Mouse (Mus musculus) myocyte (in vitro differentiated cells): Measurements from ENCODE around the gene Hapln2.

ENCODE experiments used
- E2F4 ChIP-seq: IDR thresholded peaks from one replicate; pipeline ENCODE4 v1.6.1; 2011; ENCODE audit warnings: mild to moderate bottlenecking, control low read depth, moderate library complexity; ENCODE audit not compliant: insufficient read depth
- MAX ChIP-seq: IDR thresholded peaks from one replicate; pipeline ENCODE4 v1.6.1; 2011; ENCODE audit warnings: low read depth, mild to moderate bottlenecking, control low read depth
- POLR2A ChIP-seq: IDR thresholded peaks from one replicate; pipeline ENCODE4 v1.6.1; 2011; ENCODE audit warnings: low read depth, mild to moderate bottlenecking, control low read depth, moderate library complexity; ENCODE audit not compliant: insufficient read length
- REST ChIP-seq: IDR thresholded peaks from one replicate; pipeline ENCODE4 v1.6.1; 2011; ENCODE audit warnings: mild to moderate bottlenecking, control low read depth, moderate library complexity; ENCODE audit not compliant: insufficient read depth, insufficient read length
- TCF12 ChIP-seq: IDR thresholded peaks from one replicate; pipeline ENCODE4 v1.6.1; 2011; ENCODE audit warnings: mild to moderate bottlenecking, control low read depth; ENCODE audit not compliant: poor library complexity, insufficient read depth, severe bottlenecking

DNA sequence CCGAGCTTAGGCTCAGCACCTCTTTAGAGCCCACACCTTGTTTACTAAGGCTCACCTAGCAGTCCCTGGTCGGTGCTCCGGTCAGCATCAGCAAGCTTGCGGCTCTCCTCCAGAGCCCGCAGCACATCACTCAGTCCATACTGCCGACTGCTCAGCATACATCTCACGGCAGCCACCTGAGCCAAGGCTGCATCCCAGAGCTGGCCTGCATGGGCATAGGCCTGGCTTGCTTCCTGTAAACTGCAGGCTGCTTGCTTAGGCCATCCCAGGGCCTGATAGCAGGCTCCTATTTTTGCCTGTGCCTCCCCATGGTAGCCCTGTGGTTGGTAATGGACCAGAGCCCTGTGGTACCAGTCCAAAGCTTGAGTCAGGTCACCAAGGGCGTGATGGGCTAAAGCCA lies 47.4 kb upstream of the Hapln2 start:
- TF ChIP-seq MAX (no peak), REST (no peak), E2F4 (no peak), POLR2A (no peak), TCF12 (no peak)
